Mouse (Mus musculus) right cerebral cortex, postnatal 4 days (tissue): Measurements from ENCODE around the gene Cox17.
"Not testable (repeated sequence)": the region's sequence is repeated elsewhere in the genome, so short reads cannot be mapped to it uniquely, and the experiment has no call there.

Source experiments
- DNase-seq: peaks from one replicate; pipeline ENCODE4 v3.0.0-alpha.2; 2022

The Cox17 gene

DNA sequence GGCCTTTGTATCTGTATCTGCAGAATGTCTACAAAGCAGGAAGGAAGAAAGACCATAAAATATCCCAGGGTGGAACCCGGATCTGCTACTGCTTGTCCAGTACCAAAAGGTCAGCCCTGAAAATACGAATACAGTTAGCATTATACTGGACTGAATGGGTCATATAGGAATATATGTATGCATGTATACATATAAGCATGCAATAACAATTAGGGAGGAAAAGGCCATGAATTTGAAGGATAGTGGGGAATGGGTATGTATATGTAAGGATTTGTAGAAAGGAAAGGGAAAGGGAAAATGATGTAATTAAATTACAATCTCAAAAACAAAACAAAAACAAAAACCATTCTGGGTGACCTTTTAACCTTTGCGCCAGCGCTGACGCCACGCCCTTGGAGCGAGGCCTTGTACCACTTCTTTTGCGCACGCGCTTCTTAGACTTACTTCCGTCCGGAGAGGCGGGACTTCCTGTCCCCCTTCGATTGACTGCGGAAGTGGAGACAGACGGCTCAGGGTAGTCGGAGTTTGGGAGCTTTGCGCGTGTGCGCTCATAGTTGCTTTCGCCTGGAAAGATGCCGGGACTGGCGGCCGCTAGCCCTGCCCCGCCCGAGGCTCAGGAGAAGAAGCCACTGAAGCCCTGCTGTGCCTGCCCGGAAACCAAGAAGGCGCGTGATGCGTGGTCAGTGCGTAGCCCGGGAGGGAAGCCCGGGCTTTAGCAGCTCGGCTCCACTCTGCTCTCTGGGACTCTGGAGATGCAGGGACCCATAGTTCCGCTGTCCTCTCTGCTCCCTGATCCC lies at the start of gene Cox17, which contains the start of gene Gm21987:
Gene Cox17, plus strand, starts transcription at position 463 of the 797 bp plus-strand sequence.
Gene Gm21987, plus strand, starts transcription at position 512 of the 797 bp plus-strand sequence.
- DNase-seq: peak; percentile 83

DNA sequence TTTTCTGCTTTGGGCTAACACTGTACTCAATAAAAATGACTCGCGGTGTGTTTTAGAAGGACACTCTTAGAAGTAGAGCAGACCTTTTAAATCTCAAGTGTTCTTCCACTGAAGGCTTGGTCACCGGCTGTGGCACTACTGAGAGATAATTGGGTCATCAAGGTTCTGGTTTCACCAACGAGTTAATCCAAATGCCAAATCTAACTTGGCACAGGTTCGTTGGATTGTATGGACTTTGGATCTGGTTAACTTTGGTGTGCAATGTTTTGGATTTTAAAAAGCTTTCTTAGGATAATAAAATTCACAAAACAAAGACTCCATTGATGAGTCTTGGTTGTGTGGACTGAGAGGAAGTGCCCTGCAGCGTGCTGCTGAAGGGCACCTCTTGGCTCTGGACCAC lies 48.4 kb upstream of the Cox17 start:
- DNase-seq: no peak

DNA sequence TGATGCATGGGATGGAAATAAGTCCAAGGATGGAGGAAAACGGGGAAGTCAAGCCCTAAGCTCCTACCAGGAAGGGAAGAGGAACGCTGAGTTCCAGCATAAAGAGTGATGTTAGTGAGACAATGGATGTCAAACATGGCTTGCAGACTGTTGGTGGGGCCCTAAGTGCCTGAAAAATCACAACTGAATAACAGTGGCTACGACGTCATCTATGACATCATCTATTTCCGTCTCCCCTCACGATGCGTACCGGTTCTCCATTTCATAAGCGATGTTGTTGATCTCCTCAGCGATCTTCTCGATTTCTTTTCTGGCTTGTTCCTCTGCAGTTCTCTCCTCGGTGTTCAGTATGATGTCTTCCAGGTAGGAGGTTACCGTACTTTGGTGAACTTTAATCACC lies 44.4 kb upstream of the Cox17 start:
- DNase-seq: no peak

DNA sequence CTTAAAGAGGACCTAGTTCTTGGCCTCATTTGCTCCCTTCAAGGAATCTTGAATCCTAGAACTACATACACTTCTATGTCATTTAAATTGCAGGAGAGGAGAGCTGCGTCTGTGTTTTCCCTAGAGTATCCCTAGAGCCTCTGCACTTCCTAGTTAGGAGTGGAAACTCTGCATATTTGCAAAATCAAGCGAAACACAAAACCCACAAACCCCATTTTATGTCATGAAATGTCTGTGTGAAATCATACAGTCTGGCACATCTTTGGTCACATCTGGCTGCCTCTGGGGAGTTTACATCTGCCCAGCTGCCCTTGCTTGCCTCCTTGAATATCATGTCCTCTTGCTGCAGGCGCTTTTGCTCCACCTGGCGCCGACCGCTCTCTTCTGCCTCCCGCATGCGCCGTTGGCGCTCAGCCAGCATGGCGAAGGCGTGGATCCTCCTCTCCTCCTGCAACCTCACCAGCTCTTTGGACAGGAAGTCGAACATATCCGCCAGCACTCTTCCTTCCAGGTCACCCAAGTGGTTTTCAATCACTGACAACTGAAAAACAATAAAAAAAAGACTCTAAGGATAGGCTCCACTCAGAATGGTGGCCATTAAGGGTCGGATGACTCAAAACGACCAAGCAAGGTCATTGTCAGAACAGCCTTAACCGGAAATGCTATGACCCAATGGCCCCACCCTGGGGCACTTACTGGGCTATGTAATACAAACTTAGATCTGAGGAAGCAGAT lies 42.2 kb upstream of the Cox17 start:
- no peak for DNase-seq

DNA sequence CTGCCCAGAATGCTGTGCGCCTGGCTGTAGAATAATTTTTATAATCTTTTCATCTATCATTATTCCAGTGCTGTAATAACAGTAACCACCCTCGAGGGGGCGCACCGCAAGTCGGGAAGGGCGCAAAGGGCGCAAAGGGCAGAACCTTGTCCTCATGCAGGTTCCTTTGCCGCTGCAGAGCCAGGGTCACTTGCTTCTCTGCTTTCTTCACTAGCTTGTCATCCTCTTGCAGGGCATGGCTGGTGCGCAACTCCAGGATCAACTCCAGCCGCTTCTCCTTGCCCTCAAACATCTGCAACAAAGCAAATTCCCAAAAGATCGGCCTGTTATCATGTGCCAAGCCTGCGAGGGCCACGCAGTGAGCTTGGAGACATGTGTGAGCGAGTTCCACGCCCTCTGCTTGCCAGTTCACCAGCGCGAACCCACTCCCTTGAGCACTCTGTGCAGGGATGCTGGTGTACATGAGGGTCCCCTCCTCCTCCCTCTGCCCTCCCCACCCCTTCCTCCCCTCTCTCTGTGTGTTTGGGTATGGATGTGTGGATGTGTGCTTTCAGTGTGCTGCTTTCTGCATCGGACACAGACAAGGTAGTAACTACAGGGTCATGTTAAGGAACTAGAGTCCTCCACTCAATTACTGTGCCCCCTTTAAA lies 40.1 kb upstream of the Cox17 start:
- no peak for DNase-seq

DNA sequence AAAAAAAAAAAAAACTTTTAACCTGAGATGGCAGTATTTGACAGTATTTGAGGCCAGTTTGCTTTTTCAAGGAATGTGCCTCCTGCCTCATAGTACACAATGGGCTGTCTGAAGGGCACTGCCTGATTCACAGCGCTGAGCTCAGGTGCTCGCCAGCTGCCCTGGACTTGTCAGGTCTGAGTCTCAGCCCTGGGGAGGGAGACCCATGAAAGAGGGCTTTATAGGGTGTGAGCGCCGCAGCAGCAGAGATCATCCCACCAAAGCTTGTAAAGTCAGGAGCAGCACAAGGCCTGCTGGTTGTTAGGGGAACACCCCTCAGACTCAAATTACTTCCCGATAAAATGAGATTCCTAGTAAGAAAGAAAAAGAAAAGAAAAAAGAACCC lies 39.6 kb upstream of the Cox17 start:
- no peak for DNase-seq

DNA sequence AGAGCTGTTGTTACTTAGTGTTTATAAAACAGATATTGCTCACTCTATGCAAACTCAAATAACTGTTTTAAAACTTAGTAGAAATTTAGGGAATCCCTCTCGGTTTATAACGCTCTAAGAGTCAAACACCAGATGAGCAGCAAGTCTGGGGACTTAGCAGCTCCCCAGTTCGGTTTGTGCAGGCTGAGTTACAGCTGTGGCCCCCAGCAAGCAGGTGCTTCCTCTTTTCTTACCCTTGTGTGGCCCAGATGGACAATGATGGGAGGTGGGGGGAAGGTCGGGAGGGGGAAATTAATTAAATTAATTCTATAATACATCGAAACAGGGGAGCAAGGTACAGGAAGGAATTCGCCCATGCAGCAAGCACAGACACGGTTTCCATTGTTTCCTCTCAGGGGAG lies 39.1 kb upstream of the Cox17 start:
- DNase-seq: no peak

DNA sequence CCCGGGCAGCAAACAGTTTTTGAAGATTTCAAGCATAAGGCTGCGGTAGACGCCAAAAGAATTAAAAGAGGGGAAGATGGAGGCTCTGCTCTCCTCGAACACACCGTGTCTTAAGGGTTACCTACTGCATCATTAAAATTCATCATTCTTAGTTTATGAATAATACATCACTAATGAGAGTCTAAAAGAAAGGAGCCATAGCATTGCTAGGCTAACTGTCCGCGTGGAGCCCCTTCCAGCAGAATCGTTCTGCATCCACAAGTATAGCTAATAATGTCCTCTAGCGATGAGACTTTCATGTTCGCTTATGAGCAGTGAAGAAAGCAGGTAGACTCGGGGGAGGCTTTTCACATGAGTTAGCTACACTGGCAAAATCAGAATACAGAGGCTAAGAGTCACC lies 38.6 kb upstream of the Cox17 start:
- no peak for DNase-seq

DNA sequence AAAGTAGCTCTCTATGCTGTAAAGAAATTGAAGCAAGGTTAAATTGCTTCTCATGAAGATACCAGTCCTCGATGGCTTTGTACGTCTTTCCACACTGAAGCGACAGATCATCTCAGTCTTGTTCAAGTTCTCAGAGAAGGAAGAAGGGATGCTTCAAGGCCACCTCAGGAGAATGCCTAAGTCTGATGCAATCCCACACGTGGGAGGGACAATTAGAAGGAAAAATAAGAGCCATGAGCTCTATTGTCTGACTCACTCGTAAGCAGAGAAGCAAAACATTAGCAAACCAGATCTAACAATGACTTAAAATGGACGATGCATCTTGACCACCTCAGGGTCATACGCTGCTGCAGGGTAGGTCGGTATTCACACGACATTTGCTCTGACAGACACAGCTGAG lies 28.3 kb upstream of the Cox17 start:
- DNase-seq: no peak

DNA sequence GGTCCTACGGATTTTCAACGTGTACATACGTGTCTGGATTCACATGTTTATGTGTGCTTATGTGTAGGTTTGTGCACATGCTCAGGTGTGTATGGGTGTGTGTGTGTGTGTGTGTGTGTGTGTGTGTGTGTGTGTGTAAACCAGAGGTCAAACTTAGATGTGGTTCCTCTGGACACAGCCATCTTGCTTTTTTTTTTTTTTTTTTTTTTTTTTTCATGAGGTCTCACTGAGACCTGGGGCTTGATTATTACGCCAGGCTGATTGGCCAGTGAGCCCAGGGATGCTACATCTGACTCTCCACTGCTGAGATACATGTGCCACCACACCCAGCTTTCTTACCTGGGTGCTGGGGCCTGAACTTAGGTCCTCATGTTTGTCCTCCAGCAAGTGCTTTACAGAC lies 27.7 kb upstream of the Cox17 start:
- DNase-seq: no peak

DNA sequence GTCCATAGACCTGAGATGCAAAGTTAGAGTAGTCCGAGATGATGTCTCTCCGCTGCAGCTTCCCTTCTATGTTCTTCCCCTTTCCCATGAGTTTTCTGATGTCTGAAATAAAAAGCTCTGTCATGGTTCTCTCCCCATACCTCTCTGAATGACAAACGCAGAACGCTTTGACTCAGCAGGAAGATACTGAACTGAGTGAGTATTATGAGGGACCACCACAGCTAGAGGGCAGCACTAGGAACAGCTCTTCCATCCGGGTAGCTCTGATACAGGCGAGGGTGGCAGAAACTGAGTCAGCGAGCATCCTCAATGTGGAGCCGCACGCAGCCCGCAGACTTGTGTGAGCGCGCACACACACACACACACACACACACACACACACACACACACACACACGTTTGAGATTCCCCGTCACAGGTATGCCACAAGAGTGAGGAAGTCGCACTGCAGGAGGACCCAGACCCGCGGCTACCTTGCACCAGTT lies 25.3 kb upstream of the Cox17 start:
- peak; percentile 71 for DNase-seq

DNA sequence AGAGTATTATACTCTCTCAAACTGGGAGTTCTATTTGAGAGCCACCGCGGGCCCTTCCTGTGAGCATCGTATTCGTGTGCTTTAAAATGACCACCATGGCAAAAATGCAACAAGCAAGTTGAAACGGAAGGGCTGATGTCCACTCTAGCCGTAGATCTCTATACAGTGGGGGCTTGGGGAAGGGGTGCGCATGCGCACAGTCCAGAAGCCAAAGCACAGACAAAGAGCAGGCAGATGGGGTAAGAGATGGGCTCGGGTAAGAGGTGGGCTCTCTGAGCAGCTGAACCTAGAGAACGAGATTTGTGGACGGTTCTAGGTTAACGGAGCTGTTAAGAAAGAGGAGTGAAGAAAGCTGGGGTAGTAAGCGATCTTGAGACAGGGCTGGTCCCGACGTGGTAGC lies 22.5 kb upstream of the Cox17 start:
- no peak for DNase-seq

DNA sequence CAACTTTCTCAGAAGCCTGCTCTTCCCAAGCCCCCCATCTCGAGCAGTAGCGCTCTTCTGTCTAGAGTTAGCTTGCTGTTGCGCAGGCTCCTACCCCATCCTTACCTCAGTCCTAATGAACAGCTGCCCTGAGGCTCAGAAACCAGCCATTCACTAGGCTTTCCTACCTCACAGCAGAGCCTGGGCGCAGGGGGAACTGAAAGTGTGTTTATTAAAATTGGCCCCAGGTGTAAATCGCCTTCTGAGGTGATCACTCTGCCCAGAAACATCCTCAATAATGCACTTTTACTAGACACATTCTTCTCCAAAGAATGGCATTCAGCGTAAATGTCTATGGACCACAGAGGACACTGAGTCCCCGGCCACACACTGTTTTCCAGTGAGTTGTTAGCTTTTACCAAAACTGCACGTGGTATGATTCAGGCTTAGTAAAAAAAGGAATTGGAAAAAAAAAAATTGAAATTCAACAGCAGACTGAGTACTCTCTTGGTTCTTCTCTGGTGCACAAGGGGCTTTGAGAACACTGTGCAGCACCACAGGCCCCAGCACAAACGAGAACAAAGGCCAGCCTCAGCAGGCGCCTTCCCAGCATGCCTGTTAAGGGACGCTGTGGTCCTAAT lies 19.9 kb upstream of the Cox17 start:
- DNase-seq: no peak

DNA sequence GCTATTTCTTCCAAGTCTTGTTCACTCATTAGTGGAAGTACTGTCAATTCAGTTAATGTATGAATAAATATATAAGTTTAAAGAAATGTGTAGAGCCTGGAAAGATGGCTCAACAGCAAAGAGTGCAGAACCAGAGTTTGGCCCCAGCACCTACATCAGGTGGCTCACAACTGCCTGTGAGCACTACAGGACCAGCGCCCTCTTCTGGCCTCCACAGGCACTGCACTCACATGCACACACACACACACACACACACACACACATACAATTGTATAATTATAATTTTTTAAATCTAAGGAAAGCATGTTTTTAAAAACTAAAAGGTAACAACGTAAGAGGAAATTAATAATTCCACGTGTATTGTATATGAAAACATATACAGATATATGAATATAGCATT lies 17.5 kb upstream of the Cox17 start:
- no peak for DNase-seq

DNA sequence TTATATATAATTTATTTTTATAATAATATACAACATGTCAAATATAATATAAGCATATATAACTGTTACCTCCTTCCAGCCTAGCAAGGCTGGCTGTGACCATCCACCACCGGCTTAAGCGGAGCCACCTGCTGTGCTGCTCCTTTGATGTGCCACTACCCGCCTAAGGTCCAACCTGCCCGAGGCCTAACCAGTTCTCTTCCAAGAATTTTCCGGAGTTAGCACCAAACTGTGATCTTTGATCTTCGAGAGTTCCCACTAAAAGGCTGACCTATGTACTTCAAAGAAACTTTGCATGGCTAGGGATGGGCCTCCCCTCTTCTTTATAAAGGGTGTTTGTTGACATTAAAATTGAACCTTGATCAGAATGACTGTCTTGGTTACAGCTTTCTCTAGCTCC lies 12.4 kb upstream of the Cox17 start:
- DNase-seq: no peak

DNA sequence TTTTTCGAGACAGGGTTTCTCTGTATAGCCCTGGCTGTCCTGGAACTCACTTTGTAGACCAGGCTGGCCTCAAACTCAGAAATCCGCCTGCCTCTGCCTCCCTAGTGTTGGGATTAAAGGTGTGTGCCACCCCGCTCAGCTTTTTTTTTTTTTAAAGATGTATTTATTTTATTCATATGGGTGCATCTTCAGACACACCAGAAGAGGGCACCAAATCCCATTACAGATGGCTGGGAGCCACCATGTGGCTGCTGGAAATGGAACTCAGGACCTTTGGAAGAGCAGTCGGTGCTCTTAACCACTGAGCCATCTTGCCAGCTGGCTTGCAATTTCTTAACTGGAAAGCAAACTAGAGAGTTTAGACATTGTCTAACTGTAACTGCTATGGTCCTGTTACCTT lies 8.7 kb upstream of the Cox17 start:
- not testable (repeated sequence) for DNase-seq

DNA sequence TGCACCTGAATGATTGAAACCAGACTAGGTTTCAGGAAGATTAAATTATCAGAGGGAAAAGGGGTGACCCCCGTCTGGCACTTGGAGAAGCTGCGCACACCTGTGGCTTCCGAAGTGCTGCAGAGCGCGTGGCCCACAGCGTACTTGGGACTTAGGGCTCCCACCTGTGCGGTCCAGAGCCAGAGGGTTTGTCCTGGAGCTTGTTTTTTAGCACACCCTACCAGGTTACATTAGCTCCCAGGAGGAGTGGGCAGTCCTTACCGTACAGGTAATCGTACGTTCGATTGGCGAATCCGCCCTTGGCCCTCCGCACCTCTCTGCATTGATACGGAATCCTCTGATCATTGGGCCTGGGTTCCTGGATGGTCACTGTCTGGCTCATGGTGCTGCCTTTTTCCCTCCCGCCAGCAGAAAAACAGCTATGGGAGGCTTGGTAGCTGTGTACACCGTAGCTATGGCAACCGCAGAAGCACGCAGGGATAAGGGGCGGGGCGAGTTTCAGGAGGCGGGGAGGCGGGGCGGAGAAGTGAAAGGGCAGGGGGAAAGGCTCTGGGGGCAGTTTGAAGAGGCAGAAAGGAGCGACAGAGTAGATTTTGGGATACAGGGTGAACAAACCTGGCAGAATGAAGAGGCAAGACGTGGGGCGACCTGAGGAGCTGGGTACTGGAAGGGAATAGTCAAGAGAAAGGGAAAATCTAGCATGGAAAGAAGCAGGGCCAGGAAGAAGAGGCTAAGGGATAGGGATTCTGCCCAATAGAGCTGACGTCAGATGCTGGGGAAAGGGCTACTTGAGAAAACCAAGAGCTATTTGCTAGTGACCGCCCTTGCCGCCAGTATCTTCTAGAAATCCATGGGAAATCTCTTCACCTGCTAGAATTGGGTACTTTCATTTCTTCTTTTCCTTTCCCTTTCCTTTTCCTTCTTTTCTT lies 5.1 kb upstream of the Cox17 start, which contains the start of gene Maats1:
Gene Maats1, minus strand, starts transcription at position 748 of the 929 bp plus-strand sequence.
- peak; percentile 71 for DNase-seq

DNA sequence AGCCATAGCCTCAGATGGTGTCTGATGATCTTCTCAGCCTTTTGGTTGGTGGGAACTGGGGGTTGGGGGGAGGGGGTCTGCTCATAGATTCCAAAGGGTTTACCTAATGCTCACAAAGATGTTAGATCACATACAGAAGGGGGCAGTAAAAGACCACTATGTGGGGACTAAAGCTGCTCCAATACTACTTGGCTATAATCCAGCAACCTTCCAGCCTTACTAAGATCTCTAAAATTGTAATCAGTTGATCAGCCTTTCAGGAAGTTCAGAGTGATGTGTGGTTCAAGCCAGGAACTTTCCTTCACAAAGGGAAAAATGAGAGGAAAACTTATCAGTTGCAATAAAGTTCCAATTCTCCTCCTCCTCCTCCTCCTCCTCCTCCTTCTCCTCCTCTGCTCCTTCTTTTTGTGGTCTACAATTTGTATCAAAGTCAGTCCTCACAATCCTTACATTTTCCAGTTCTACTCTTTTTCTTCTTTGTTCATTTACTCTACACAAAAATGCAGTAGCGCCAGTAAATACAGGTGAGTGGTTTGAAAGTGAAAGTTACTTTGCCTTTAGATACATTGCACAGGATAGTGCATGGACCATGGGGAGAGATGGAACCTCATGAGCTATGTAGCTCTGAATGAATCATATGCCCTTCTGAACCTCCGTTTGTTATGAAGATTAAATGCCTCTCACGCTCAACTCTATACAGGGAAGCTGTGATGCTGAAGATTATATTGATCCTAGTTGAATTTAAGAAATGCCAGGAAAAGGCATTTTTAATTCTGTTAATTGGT lies 1.7 kb upstream of the Cox17 start:
- DNase-seq: no peak

DNA sequence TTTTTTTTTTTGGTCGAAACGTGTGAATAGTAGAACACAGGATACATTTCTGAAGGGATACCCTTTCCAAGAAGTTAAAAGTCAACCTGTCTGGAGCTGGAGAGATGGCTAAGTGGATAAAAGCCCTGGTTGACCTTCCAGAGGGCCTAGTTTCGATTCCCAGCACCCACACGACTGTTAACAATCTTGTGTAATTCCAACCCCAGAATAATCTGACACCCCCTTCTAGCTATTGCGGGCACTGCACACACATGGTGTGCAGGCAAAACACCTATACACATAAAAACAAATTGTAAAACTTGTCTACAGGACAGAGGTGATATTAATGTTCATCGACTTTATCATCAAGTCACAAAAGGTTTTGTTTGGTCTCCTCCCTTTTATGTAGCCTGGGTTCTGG lies 797 bp downstream of the Cox17 start:
- DNase-seq: no peak

DNA sequence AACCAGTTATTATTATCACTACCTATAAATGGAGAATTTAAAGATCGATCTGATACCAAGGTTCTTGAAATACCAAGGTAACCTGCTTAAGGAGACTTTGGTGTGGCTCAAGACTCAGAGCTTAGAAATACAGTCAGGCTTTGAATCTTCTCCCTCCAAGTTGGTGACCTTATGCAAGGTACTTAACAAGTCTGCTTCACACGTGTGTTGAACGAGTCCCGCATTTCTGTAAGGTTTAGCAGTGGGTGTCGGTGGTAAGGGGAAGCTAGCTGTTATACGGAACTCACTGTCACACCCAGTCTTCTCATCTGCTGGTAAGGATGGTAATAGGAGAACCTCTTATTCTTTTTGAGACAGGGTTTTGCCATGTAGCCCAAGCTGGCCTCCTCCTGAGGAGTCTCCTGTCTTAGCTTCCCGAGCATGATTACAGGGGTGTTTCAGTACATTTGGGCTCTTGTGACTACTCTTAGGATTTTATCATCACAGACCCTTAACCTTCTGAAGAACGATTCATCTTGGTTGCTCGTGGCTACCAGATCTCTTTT lies 1.5 kb downstream of the Cox17 start:
- no peak for DNase-seq

DNA sequence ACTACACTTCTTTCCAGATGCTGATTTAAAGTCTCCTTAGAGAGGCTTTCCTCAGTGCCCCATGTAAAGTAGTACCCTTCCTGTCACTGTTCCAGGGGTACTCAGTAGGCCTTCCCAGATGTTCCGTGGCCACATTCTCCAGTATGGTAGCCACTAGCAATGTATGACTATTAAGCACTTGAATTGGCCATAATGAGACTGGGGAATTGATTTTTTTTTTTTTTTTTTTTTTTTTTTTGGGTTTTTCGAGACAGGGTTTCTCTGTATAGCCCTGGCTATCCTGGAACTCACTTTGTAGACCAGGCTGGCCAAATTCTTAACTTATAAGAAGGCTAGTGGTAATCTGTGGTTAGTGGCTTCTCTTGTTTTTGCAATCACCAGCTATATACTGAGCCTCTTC lies 3.1 kb downstream of the Cox17 start:
- no peak for DNase-seq
